Mouse (Mus musculus) embryonic fibroblast, embryonic 13.5 days (primary cell): Measurements from ENCODE around the gene Trim38. TPM values are rescaled to one million over a fixed set of nuclear protein-coding genes. Genes with fewer than 3 reads are reported as not detected.
"Not testable (repeated sequence)": the region's sequence is repeated elsewhere in the genome, so short reads cannot be mapped to it uniquely, and the experiment has no call there.

Experiments
- H3K27ac ChIP-seq: 2 replicates; pipeline ENCODE4 v1.5.1; 2012; ENCODE audit warnings: low read length, control low read depth, inconsistent platforms; ENCODE audit not compliant: insufficient read depth
- H3K4me1 ChIP-seq: 2 replicates; pipeline ENCODE4 v1.6.1; 2011; ENCODE audit warnings: low read length; ENCODE audit not compliant: control insufficient read depth, insufficient read depth
- H3K4me3 ChIP-seq: 2 replicates; pipeline ENCODE4 v1.5.1; 2011; ENCODE audit warnings: mild to moderate bottlenecking, control low read depth, low read length; ENCODE audit not compliant: insufficient read depth
- CTCF ChIP-seq: IDR thresholded peaks from 2 replicates; pipeline ENCODE4 v1.5.1; 2011; ENCODE audit warnings: mild to moderate bottlenecking, control low read depth, low read length, moderate library complexity, borderline replicate concordance; ENCODE audit not compliant: insufficient read depth
- POLR2A ChIP-seq: IDR thresholded peaks from 2 replicates; pipeline ENCODE4 v1.6.1; 2011; ENCODE audit warnings: low read depth, mild to moderate bottlenecking, control low read depth, low read length, moderate library complexity
- polyA plus RNA-seq: library from polyadenylated mRNA; stranded (reverse); fragments of >200 nt; gene quantifications from 2 replicates; pipeline ENCODE4 v1.2.4, GENCODE M21; 2011; ENCODE audit warnings: low read depth; ENCODE audit not compliant: missing spikeins, insufficient read length

The Trim38 gene
- polyA plus RNA-seq, 1 experiment, result not detected

- H3K27ac ChIP-seq, result peak within 1 kb of the TSS; percentile 93
- peak within 1 kb of the TSS; percentile 49 for H3K4me3 ChIP-seq
- no peaks in the 10 kb centered on the region for H3K4me1 ChIP-seq
- peak; percentile 98 for TF ChIP-seq POLR2A
- no peak for TF ChIP-seq CTCF
Observed at GRCm38 (mm10) chr13:23760972-23761864, 8.5 kb upstream of the Trim38 start, which contains the start of gene Hist1h4a. Gene Hist1h4a (minus strand): TSS chr13:23761230.

GRCm38 (mm10) chr13:23761871-23762821 is 7.6 kb upstream of the Trim38 start, which contains the start of gene Hist1h3a:
Gene Hist1h3a (minus strand): TSS chr13:23762386.
- not testable (repeated sequence) for H3K4me1 ChIP-seq
- Histone ChIP-seq H3K27ac (peak within 1 kb of the TSS; percentile 93), H3K4me3 (peak within 1 kb of the TSS; percentile 40)
- TF ChIP-seq POLR2A, result peak; percentile 94

- H3K4me3 ChIP-seq, result no peak overlapping the region
- no peaks in the 10 kb centered on the region for H3K4me1 ChIP-seq
- H3K27ac ChIP-seq, result peak overlapping the region; percentile 74
- TF ChIP-seq CTCF, result no peak
- TF ChIP-seq POLR2A, result no peak
Observed at GRCm38 (mm10) chr13:23763242-23763585, 6.5 kb upstream of the Trim38 start.

- peak within 1 kb of the TSS; percentile 74 for H3K27ac ChIP-seq
- no peaks in the 10 kb centered on the region for H3K4me1 ChIP-seq
- TF ChIP-seq CTCF (no peak), POLR2A (peak; percentile 99)
- peak within 1 kb of the TSS; percentile 51 for H3K4me3 ChIP-seq
Observed at GRCm38 (mm10) chr13:23763586-23764323, 6.0 kb upstream of the Trim38 start, which contains the start of gene Hist1h1a. Gene Hist1h1a (plus strand): TSS chr13:23763666.

- TF ChIP-seq CTCF (no peak), POLR2A (peak; percentile 61)
- no peaks in the 10 kb centered on the region for H3K4me1 ChIP-seq
- H3K27ac ChIP-seq, result no peak overlapping the region
- peak overlapping the region; percentile 51; the same call in 1 of the 2 replicates for H3K4me3 ChIP-seq
Observed at GRCm38 (mm10) chr13:23764324-23765171, 5.2 kb upstream of the Trim38 start.

- no peak overlapping the region for H3K27ac ChIP-seq
- no peak overlapping the region for H3K4me3 ChIP-seq
- H3K4me1 ChIP-seq, result no peaks in the 10 kb centered on the region
- TF ChIP-seq CTCF, result no peak
- no peak for TF ChIP-seq POLR2A
Observed at GRCm38 (mm10) chr13:23765172-23765513, 4.6 kb upstream of the Trim38 start.

GRCm38 (mm10) chr13:23766772-23767171 is 2.9 kb upstream of the Trim38 start:
- Histone ChIP-seq H3K4me3 (no peak overlapping the region), H3K27ac (no peak overlapping the region), H3K4me1 (no peaks in the 10 kb centered on the region)
- TF ChIP-seq POLR2A (no peak), CTCF (no peak)

GRCm38 (mm10) chr13:23768834-23769397 is 797 bp upstream of the Trim38 start:
- Histone ChIP-seq H3K27ac (no peak overlapping the region), H3K4me1 (no peaks in the 10 kb centered on the region), H3K4me3 (no peak overlapping the region)
- TF ChIP-seq CTCF, result no peak
- no peak for TF ChIP-seq POLR2A
